Mouse (Mus musculus): ENCODE results near the gene Gm47959.

DNA sequence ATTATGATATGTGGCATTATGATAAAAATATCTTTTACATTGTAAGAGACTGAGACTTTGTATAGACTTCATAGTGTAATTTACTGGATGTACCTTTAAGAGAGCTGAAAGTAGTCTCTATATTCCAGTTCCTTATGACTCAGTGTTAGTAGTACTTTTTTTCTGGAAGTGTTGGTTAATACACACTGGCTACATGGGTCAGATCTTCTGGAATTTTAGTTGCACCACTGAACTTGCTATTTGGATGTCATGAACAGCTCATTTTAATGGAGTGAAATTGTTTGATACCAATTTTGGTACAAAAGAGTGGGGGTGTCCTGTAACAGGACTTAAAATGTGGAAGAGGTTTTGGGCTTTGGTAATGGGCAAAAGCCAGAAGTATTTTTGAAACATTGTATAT is 22.5 kb upstream of the Gm47959 start:
- no peak for TF ChIP-seq CTCF (IDR thresholded peaks at IDR 0.05; ENCODE audit: low read depth, low read length)
- no peak for TF ChIP-seq GATA1 (IDR thresholded peaks at IDR 0.05; ENCODE audit: borderline replicate concordance, low read length)
- TF ChIP-seq TAL1 (conservative IDR thresholded peaks at IDR 0.05; ENCODE audit: low read depth, low read length) = no peak

Measured in G1E (cell line).